Mouse (Mus musculus) limb, embryonic 11.5 days (tissue): ENCODE results near the gene Alad. TPM values are rescaled to one million over a fixed set of nuclear protein-coding genes. Genes with fewer than 3 reads are reported as not detected.
A peak's percentile ranks its signal among the peaks of the same experiment; 100 is the strongest.

ENCODE experiments used
- ATAC-seq: fragments of 200-750 bp; cut with Nextera tagmentation; 2 replicates; pipeline ENCODE4 v1.8.0; 2017; ENCODE audit warnings: low read depth; ENCODE audit not compliant: insufficient number of reproducible peaks, low FRiP score, low TSS enrichment
- DNase-seq: peaks from one replicate; pipeline ENCODE4 v3.0.0-alpha.2; 2015; ENCODE audit warnings: low spot score
- H3K27ac ChIP-seq: fragments of 300-500 bp; sonication (generic); replicated peaks from 2 replicates; pipeline ENCODE4 v1.5.1; 2014; ENCODE audit warnings: low read depth, mild to moderate bottlenecking, low read length
- H3K27me3 ChIP-seq: fragments of 300-500 bp; sonication (generic); 2 replicates; pipeline ENCODE4 v1.6.1; 2014; ENCODE audit warnings: mild to moderate bottlenecking, low read length, mixed read lengths; ENCODE audit not compliant: control insufficient read depth, insufficient read depth
- H3K36me3 ChIP-seq: fragments of 300-500 bp; sonication (generic); 2 replicates; pipeline ENCODE4 v1.6.1; 2014; ENCODE audit warnings: mild to moderate bottlenecking, low read length, moderate library complexity, mixed read lengths; ENCODE audit not compliant: control insufficient read depth, insufficient read depth
- H3K4me1 ChIP-seq: fragments of 300-500 bp; sonication (generic); 2 replicates; pipeline ENCODE4 v1.6.1; 2014; ENCODE audit warnings: low read length, mixed read lengths; ENCODE audit not compliant: control insufficient read depth, insufficient read depth
- H3K4me2 ChIP-seq: fragments of 300-500 bp; sonication (generic); 2 replicates; pipeline ENCODE4 v1.6.1; 2014; ENCODE audit warnings: low read depth, mild to moderate bottlenecking, moderate library complexity; ENCODE audit not compliant: severe bottlenecking
- H3K4me3 ChIP-seq: fragments of 300-500 bp; sonication (generic); 2 replicates; pipeline ENCODE4 v1.5.1; 2014; ENCODE audit warnings: low read depth, low read length
- H3K9ac ChIP-seq: fragments of 300-500 bp; sonication (generic); 2 replicates; pipeline ENCODE4 v1.6.1; 2014; ENCODE audit warnings: mild to moderate bottlenecking, low read length
- H3K9me3 ChIP-seq: fragments of 300-500 bp; sonication (generic); 2 replicates; pipeline ENCODE4 v1.6.1; 2016; ENCODE audit warnings: low read length; ENCODE audit not compliant: control insufficient read depth
- WGBS: fragments of 180-500 bp; shearing (Covaris S2); extraction: QIAGEN DNeasy Blood & Tissue Kit; methylation state at CpG from one replicate; pipeline ENCODE4 v1.1.7; 2014; 5-methylcytosine and 5-hydroxymethylcytosine counted together
- polyA plus RNA-seq: library from polyadenylated mRNA; unstranded; fragments of >200 nt; fragmentation: Nextera tagmentation; extraction: Ambion mirVana; gene quantifications from 2 replicates; pipeline ENCODE4 v1.2.1, GENCODE M21; 2014

The Alad gene
- polyA plus RNA-seq, 1 experiment from 2014 or later: 95.9 TPM

DNA sequence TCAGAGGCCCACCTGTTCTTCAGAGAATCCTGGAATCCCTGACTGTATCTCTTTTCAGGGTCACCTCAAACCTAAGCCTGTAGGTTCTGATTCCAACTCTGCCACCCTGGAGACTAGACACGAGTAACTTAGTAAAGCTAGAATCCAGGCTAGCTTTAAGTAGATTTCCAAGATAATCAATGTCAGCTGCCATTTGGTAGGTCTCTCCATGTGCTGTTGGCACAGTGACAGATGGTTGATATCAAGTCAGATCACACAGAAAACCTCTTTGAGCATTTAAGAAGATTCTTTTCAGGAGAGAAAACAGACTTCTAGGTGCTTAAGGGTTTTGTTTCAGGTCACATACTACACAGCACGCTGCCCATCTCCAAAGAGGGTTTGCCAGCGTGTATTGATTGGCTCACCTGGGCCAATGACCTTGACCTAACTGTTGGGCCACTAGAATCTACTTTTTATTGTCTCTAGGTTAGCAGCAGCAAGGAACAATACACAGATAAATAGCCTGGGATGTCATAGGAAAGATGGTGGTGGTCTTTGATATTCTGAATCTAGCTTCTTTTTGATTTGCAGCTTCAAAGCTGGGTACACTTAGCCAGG, 16.2 kb downstream of the Alad start, which contains the start of gene Hdhd3:
Hdhd3 (minus strand) TSS at position 94 of the 597 bp plus-strand sequence.
- ATAC-seq (no peak), DNase-seq (no peak)
- Histone ChIP-seq H3K9ac (peak within 1 kb of the TSS; percentile 80), H3K9me3 (no peaks in the 10 kb centered on the region), H3K4me1 (peaks cover 3% of the 10 kb centered on the region; the same call in 1 of the 2 replicates), H3K4me2 (peak within 1 kb of the TSS; percentile 63; the same call in 1 of the 2 replicates), H3K27ac (no peak within 1 kb of the TSS), H3K27me3 (no peaks in the 10 kb centered on the region), H3K36me3 (peaks cover 9% of the 10 kb centered on the region), H3K4me3 (peak within 1 kb of the TSS; percentile 81)
- WGBS: 76% methylated on average over 3 of the region's 3 CpGs

DNA sequence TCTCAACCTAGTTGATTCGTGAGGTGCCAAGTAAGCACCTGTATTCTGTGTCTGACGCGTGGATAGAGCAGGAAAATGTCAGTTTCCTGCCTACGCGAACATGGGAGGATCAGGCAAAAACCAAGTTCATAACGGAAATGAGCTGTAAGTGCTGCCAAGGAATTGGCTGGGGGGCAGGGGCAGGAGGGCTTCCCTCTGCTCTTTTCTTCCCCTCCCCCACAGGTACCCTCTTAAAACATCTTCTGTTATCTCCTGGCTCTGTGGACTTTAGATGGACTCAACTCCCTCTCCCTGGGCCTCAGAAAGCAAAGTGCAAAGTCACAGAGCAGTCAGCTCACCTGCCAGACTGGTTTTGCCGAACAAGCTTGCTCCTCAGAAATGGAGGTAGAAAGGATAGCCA, 16.7 kb downstream of the Alad start:
- no peak for DNase-seq
- no peak overlapping the region for H3K27ac ChIP-seq
- H3K9me3 ChIP-seq: no peaks in the 10 kb centered on the region
- no peak overlapping the region for H3K4me3 ChIP-seq
- H3K27me3 ChIP-seq: no peaks in the 10 kb centered on the region
- WGBS: 81% methylated on average over 7 of the region's 7 CpGs
- no peak overlapping the region for H3K9ac ChIP-seq
- H3K4me2 ChIP-seq: no peak overlapping the region
- H3K4me1 ChIP-seq: peaks cover 3% of the 10 kb centered on the region; the same call in 1 of the 2 replicates
- peaks cover 9% of the 10 kb centered on the region for H3K36me3 ChIP-seq
- ATAC-seq: no peak

DNA sequence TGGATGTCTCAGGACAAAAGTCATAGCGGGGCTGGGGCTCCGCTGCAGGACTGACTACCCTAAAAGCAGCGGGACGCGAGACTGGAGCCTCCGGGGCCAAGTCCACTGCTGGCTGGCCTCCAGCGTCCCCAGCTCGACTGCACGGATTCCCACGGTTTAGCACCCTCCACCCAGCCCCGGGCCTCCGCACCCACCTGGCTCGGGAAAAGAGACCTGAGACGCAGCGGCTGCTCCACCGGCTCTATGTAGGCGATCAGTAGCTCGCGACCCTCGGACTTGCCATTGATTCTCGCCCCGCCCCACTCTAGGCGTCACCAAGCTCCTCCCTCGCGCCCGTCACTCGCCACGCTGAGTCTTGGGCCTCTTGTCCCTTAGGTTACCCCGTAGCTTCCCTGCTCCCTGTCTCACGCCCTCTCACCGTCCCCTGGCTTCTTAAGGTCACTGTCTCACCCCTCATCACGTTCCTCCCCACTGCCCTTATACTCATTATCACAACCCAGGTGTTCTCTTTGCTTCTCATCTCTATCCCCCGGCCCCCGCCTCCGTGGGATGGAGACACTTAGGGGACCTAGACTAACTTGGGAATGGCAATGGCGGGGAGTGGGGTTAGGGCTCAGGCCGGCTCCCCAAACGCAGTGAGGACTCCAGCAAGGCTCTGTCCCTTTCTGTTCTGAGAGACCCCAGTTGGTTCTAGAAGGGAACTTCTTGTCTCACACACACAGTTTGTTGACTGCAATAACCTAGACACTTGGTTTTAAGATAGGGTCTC, 17.6 kb downstream of the Alad start:
- Histone ChIP-seq H3K27me3 (no peaks in the 10 kb centered on the region), H3K27ac (no peak overlapping the region), H3K4me2 (peak overlapping the region; percentile 63), H3K4me1 (peaks cover 3% of the 10 kb centered on the region; the same call in 1 of the 2 replicates), H3K4me3 (peak overlapping the region; percentile 81), H3K36me3 (peaks cover 5% of the 10 kb centered on the region; the same call in 1 of the 2 replicates), H3K9ac (peak overlapping the region; percentile 80), H3K9me3 (no peaks in the 10 kb centered on the region)
- DNase-seq: peak; percentile 94
- WGBS: 2% methylated on average over 38 of the region's 38 CpGs
- peak; percentile 94 for ATAC-seq

DNA sequence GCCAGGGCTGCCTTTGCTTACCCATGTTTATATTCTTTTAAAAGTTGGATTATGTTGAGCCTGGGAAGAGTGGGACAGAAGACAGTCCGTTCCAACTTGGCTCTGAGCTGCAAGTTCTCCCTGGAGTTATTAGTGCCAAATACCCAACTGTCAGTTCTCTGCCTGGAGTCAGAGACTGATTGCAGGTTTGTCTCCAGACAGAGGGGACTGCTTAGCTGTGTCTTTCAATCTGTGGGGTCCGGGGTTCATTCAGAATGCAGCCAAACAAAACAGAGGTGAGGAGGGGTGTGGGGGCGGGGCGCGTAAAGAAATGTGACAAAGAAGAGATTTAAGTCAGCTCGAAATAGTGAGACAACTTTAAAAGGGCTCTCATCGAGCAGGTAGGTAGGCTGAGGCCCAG, 18.2 kb downstream of the Alad start:
- DNase-seq: no peak
- Histone ChIP-seq H3K4me2 (peak overlapping the region; percentile 63), H3K4me1 (peaks cover 3% of the 10 kb centered on the region; the same call in 1 of the 2 replicates), H3K27ac (no peak overlapping the region), H3K36me3 (peaks cover 5% of the 10 kb centered on the region; the same call in 1 of the 2 replicates), H3K9me3 (no peaks in the 10 kb centered on the region), H3K4me3 (peak overlapping the region; percentile 81), H3K27me3 (no peaks in the 10 kb centered on the region), H3K9ac (peak overlapping the region; percentile 80)
- peak; percentile 4; the same call in 1 of the 2 replicates for ATAC-seq
- WGBS: 4% methylated on average over 7 of the region's 7 CpGs

DNA sequence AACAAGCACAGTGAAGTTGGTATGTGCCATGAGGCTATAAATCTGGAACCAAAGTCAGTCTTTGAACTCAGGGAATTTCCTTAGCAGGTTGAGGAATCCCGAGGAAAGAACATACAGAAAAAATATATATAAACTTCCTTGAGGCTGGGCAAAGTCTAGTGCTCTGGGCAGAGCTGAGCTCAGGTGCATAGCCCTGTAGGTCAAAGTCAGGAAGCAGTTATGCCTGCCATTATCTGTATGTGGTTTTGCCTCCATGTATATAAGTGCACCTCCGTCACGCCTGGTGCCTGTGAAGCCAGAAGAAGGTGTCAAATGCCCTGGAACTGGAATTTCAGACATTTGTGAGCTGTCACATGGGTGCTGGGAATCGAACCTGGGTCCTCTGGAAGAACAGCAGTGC, 18.9 kb downstream of the Alad start:
- H3K27me3 ChIP-seq: no peaks in the 10 kb centered on the region
- 90% methylated on average over 4 of the region's 4 CpGs for WGBS
- no peak overlapping the region for H3K4me2 ChIP-seq
- H3K4me3 ChIP-seq: no peak overlapping the region
- ATAC-seq: no peak
- H3K4me1 ChIP-seq: peaks cover 3% of the 10 kb centered on the region; the same call in 1 of the 2 replicates
- H3K36me3 ChIP-seq: peaks cover 5% of the 10 kb centered on the region; the same call in 1 of the 2 replicates
- no peak overlapping the region for H3K27ac ChIP-seq
- no peak overlapping the region for H3K9ac ChIP-seq
- DNase-seq: no peak
- no peaks in the 10 kb centered on the region for H3K9me3 ChIP-seq

DNA sequence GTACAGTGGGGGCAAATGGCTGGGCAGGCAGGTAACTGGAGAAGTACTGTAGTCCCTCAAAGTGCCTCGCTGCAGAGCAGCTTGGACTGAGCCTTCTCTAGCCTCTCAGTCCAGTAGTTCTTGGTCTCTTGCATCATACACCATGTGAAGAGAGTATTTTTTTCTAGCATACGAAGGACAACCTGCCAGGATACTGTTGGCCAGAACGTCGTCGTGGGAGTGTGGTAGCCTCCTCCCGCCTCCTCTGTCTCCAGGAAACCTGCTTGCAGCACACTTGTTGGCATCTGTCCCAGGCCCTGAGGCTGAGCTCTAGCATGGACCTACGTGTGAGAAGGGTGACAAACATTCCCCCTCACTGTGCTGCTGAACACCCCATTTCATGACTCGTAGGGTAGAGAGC, 22.9 kb downstream of the Alad start:
- H3K4me3 ChIP-seq: no peak overlapping the region
- DNase-seq: no peak

DNA sequence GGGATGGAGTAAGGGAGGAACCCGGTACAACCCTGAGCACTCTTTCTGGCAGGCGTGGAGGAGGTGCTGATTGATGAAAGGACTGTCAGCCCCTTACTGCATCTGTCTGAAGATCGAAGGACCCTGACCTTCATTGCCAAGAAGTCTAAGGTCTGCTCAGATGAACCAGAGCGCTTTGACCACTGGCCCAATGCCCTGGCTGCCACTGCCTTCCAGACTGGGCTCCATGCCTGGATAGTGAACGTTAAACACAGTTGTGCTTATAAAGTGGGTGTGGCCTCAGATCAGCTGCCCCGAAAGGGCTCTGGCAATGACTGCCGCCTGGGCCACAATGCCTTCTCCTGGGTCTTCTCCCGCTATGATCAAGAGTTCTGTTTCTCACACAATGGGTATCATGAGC, 23.8 kb downstream of the Alad start:
- Histone ChIP-seq H3K4me2 (no peak overlapping the region), H3K4me1 (peaks cover 2% of the 10 kb centered on the region; the same call in 1 of the 2 replicates), H3K9me3 (no peaks in the 10 kb centered on the region), H3K27ac (no peak overlapping the region), H3K4me3 (no peak overlapping the region), H3K9ac (no peak overlapping the region), H3K36me3 (peaks cover 5% of the 10 kb centered on the region; the same call in 1 of the 2 replicates), H3K27me3 (no peaks in the 10 kb centered on the region)
- DNase-seq (no peak), ATAC-seq (no peak)
- 75% methylated on average over 8 of the region's 8 CpGs for WGBS

More for the DNA sequence above, 22.9 kb downstream of the Alad start:
- H3K9me3 ChIP-seq: no peaks in the 10 kb centered on the region
- 90% methylated on average over 8 of the region's 8 CpGs for WGBS
- peaks cover 5% of the 10 kb centered on the region; the same call in 1 of the 2 replicates for H3K36me3 ChIP-seq
- H3K27me3 ChIP-seq: no peaks in the 10 kb centered on the region
- no peak for ATAC-seq
- no peak overlapping the region for H3K9ac ChIP-seq
- H3K4me2 ChIP-seq: no peak overlapping the region
- H3K27ac ChIP-seq: no peak overlapping the region
- H3K4me1 ChIP-seq: peaks cover 3% of the 10 kb centered on the region; the same call in 1 of the 2 replicates

DNA sequence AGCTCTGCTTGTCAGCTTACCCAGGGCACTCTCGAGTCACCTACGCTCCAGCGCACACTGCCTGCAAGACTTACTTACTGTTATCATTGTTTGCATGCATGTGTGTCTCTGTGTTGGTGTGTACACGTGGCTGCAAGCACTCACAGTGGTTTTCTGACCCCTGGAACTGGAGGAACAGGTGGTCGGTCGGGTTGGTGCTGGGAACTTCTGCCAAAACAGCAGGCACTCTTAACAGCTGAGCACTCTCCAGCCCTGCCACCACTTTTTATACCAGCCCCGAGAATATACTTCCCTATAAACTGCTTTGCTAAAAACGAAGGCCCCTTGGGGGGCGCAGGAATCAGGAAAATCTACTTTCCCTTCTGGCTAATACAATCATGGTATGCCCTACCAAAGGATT, 25.5 kb downstream of the Alad start:
- no peak for DNase-seq

More for the DNA sequence above, 25.5 kb downstream of the Alad start:
- Histone ChIP-seq H3K4me1 (no peaks in the 10 kb centered on the region), H3K4me3 (no peak overlapping the region), H3K4me2 (no peak overlapping the region), H3K9ac (no peak overlapping the region), H3K27ac (no peak overlapping the region), H3K9me3 (no peaks in the 10 kb centered on the region), H3K27me3 (no peaks in the 10 kb centered on the region), H3K36me3 (no peaks in the 10 kb centered on the region)
- 72% methylated on average over 9 of the region's 9 CpGs for WGBS
- no peak for ATAC-seq
